Comparison of ENCODE assay signal across 31 mouse cellular contexts in the genomic region with DNA sequence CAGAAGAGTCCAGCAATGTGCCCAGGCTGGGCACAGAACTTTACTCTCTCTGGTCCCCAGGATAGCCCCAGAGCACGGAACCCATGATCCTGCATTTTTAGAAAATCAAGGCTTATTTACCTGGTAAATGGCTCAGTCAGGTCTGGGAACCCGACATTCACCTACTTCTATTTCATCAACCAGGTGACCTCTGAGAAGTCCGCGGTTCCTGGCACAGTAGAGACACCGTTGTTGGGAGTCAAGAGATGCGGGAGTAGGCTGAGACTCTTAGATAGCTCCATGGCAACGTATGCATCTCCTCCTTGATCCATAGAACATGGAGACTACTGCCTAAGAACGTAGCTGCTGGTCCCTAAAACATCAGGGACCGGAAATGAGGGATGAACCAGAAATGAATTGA.
"Had no signal": no experiment of that assay in that cellular context is flagged by ENCODE, and none has a peak within 500 bp of the region (broad histone marks: within the 10 kb centered on the region; RNA-seq: fewer than 3 reads in every experiment).

No protein-coding gene starts in this region.

- ATAC-seq: liver, embryonic 12.5 days; liver, postnatal 0 days; lung, postnatal 0 days; midbrain, embryonic 13.5 days; midbrain, embryonic 15.5 days; midbrain, embryonic 16.5 days had no signal

- H3K9me3 ChIP-seq: limb, embryonic 10.5 days; limb, embryonic 12.5 days; limb, embryonic 13.5 days; limb, embryonic 15.5 days; liver, embryonic 12.5 days; liver, embryonic 13.5 days; liver, embryonic 15.5 days; lung, embryonic 15.5 days; megakaryocyte, embryonic 14.5 days; midbrain, embryonic 10.5 days; midbrain, embryonic 12.5 days; midbrain, embryonic 13.5 days; midbrain, embryonic 15.5 days; neural tube, embryonic 12.5 days had no signal

- H3K27ac ChIP-seq: left cerebral cortex, adult 2 months; limb, embryonic 10.5 days; limb, embryonic 12.5 days; limb, embryonic 13.5 days; limb, embryonic 15.5 days; liver, embryonic 12.5 days; liver, embryonic 13.5 days; liver, embryonic 14.5 days; liver, embryonic 15.5 days; lung, embryonic 15.5 days; macrophage; midbrain, embryonic 10.5 days; midbrain, embryonic 12.5 days; midbrain, embryonic 13.5 days; midbrain, embryonic 15.5 days; neural tube, embryonic 12.5 days had no signal

- H3K36me3 ChIP-seq: limb, embryonic 10.5 days; limb, embryonic 12.5 days; limb, embryonic 13.5 days; limb, embryonic 15.5 days; liver, embryonic 12.5 days; liver, embryonic 13.5 days; liver, embryonic 15.5 days; lung, embryonic 15.5 days; midbrain, embryonic 10.5 days; midbrain, embryonic 12.5 days; midbrain, embryonic 13.5 days; midbrain, embryonic 15.5 days; neural tube, embryonic 12.5 days had no signal

- DNase-seq: left cerebral cortex, postnatal 4 days; liver; liver, embryonic 13.5 days; liver, postnatal 0 days; lung, adult 18-20 months; lung, adult 2 months; lung, embryonic 14.5 days; lung, postnatal 10 days; lung, postnatal 14 days; lung, postnatal 36 days; lung, postnatal 4 days had no signal

- H3K4me3 ChIP-seq: left cerebral cortex, adult 2 months; limb, embryonic 10.5 days; limb, embryonic 12.5 days; limb, embryonic 13.5 days; limb, embryonic 15.5 days; liver, embryonic 12.5 days; liver, embryonic 13.5 days; liver, embryonic 15.5 days; lung, embryonic 15.5 days; megakaryocyte, embryonic 14.5 days; midbrain, embryonic 10.5 days; midbrain, embryonic 12.5 days; midbrain, embryonic 13.5 days; midbrain, embryonic 15.5 days; myocyte; neural tube, embryonic 12.5 days had no signal

- H3K27me3 ChIP-seq: liver, embryonic 15.5 days; midbrain, embryonic 13.5 days; midbrain, embryonic 15.5 days; neural tube, embryonic 12.5 days had no signal

- H3K9ac ChIP-seq: limb, embryonic 12.5 days; limb, embryonic 13.5 days; limb, embryonic 15.5 days; liver, embryonic 12.5 days; liver, embryonic 13.5 days; liver, embryonic 14.5 days; liver, embryonic 15.5 days; liver, postnatal 0 days; lung, embryonic 14.5 days; lung, embryonic 15.5 days; midbrain, embryonic 12.5 days; midbrain, embryonic 13.5 days; midbrain, embryonic 15.5 days; neural tube, embryonic 12.5 days had no signal

- H3K4me1 ChIP-seq: liver, embryonic 12.5 days; liver, embryonic 13.5 days; liver, embryonic 15.5 days; lung, embryonic 15.5 days had no signal

- H3K4me2 ChIP-seq: limb, embryonic 12.5 days; limb, embryonic 13.5 days; limb, embryonic 15.5 days; liver, embryonic 11.5 days; liver, embryonic 12.5 days; liver, embryonic 13.5 days; liver, embryonic 15.5 days; lung, embryonic 14.5 days; lung, embryonic 15.5 days; midbrain, embryonic 12.5 days; midbrain, embryonic 13.5 days; midbrain, embryonic 15.5 days; neural tube, embryonic 12.5 days had no signal
